Mouse (Mus musculus): ENCODE results near the gene Fam207a. TPM values are rescaled to one million over a fixed set of nuclear protein-coding genes. Genes with fewer than 3 reads are reported as not detected.

Fam207a gene
- polyA plus RNA-seq, 1 experiment from 2014 or later = 43.6 TPM

DNA sequence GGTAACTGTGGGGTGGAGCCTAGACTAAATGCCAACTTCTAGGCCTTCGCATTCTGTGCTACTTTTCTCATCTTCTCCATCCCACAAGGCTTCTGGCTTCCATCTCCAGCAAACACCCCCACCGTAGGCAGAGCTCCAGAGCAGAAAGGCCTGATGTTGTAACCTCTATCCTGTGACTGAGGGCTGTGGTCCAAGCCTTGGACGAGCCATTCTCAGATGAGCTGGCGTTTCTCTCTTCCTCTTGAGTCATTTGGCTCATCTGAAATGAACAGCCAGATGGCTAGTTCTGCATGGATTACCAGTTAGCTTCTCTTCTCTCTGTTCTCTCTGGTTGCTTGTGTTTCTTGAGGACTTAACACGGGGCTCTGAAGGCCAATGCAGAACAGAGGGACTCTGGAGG lies 29.3 kb upstream of the Fam207a start:
- WGBS = 77% methylated on average over 5 of the region's 5 CpGs
- ATAC-seq (ENCODE audit: low FRiP score, low read depth) = no peak
- no peak overlapping the region for H3K27ac ChIP-seq
- no peaks in the 10 kb centered on the region for H3K4me1 ChIP-seq
- no peak overlapping the region for H3K9ac ChIP-seq
- no peaks in the 10 kb centered on the region for H3K9me3 ChIP-seq
- H3K4me3 ChIP-seq = no peak overlapping the region
- H3K36me3 ChIP-seq = no peaks in the 10 kb centered on the region
- H3K4me2 ChIP-seq (replicated peaks) = no peak overlapping the region
- no peaks in the 10 kb centered on the region for H3K27me3 ChIP-seq

DNA sequence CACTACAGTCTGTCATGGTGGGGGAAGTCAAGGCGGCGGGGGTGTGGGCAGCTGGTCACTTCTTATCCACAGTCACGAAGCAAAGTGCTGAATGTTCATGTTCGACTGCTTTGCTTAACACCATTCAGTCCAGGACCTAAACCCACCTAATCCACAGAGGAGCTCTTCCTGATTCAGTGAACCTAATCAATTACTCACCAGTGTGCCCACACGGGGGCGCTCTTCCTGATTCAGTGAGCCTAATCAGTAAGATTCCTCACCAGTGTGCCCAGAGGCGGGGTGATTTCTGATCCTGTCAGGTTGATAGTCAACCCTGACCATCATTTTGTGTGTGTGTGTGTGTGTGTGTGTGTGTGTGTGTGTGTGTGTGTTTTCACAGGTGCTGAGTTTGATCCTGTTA lies 27.6 kb upstream of the Fam207a start:
- Histone ChIP-seq H3K27me3 (no peaks in the 10 kb centered on the region), H3K4me3 (no peak overlapping the region), H3K4me2 (replicated peaks) (no peak overlapping the region), H3K9ac (no peak overlapping the region), H3K27ac (no peak overlapping the region), H3K9me3 (no peaks in the 10 kb centered on the region), H3K36me3 (no peaks in the 10 kb centered on the region), H3K4me1 (no peaks in the 10 kb centered on the region)
- WGBS = 50% methylated on average over 7 of the region's 7 CpGs
- no peak for ATAC-seq (ENCODE audit: low FRiP score, low read depth)

- no peaks in the 10 kb centered on the region for H3K36me3 ChIP-seq
- 81% methylated on average over 10 of the region's 10 CpGs for WGBS
Observed at GRCm38 (mm10) chr10:77541864-77542666, 26.5 kb upstream of the Fam207a start.

DNA sequence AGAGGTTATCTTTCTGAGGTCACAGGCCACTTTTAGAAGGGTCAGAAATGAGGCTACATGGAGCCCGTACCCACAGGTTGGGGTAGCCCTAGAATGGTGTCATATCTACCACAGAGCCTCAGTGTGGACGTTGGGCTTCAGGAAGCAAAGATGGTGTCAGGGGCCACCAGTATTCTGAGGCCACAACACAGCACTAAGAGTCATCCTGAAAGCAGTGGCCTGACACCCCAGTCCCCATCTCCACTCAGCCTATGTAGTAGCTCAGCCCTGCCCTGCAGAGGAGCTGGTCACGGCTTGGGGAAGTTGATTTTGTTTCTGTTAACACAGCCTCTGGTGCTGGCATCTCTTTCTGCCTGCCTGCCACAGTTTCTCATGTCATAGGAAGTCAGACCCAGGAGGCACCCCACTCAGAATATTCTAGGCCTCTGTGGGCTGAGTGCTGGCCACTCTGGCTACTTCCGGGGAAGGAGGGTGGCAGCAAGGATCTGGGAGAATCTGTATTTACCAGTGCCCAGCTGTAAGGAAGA lies 25.1 kb upstream of the Fam207a start:
- Histone ChIP-seq H3K4me2 (replicated peaks) (no peak overlapping the region), H3K27ac (no peak overlapping the region), H3K27me3 (no peaks in the 10 kb centered on the region), H3K9ac (no peak overlapping the region), H3K36me3 (no peaks in the 10 kb centered on the region), H3K9me3 (no peaks in the 10 kb centered on the region), H3K4me1 (no peaks in the 10 kb centered on the region), H3K4me3 (no peak overlapping the region)
- WGBS = 91% methylated on average over 4 of the region's 4 CpGs
- ATAC-seq (ENCODE audit: low FRiP score, low read depth) = no peak

More at GRCm38 (mm10) chr10:77541864-77542666, 26.5 kb upstream of the Fam207a start:
- no peak for ATAC-seq (ENCODE audit: low FRiP score, low read depth)
- H3K27ac ChIP-seq = no peak overlapping the region
- H3K9ac ChIP-seq = no peak overlapping the region
- H3K9me3 ChIP-seq = no peaks in the 10 kb centered on the region
- no peaks in the 10 kb centered on the region for H3K4me1 ChIP-seq
- no peaks in the 10 kb centered on the region for H3K27me3 ChIP-seq
- H3K4me2 ChIP-seq (replicated peaks) = no peak overlapping the region
- H3K4me3 ChIP-seq = no peak overlapping the region

DNA sequence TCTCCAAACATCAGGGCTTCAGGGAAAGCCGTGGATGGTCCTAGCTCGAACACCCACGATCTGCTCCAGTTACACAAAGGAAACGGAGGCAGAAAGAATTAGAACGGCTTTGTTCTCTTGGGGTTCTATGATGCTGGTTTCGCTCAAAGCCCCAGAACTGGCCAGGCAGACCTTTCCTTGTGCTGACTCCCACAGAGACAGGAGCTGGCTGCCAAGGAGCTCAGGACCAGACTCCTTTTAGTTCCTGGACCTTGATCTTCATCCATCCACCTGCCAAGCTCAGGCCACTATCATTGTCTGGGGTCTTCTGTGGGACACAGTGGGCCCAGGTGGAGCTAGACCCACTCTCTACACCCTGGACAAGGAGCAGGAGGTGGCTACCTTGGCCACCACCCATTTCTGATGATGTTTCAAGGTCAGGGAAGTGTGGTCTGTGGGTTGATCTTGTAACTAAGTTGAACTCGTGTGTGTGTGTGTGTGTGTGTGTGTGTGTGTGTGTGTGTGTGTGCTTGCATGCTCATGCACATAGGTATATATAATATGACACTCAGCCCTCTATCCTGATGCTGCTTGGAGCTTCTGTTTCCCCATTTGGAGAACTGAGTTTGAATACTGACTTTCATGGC lies 23.8 kb upstream of the Fam207a start:
- Histone ChIP-seq H3K4me3 (no peak overlapping the region), H3K9me3 (no peaks in the 10 kb centered on the region), H3K4me2 (replicated peaks) (no peak overlapping the region), H3K27me3 (no peaks in the 10 kb centered on the region), H3K36me3 (no peaks in the 10 kb centered on the region), H3K4me1 (no peaks in the 10 kb centered on the region), H3K9ac (no peak overlapping the region), H3K27ac (no peak overlapping the region)
- 90% methylated on average over 7 of the region's 7 CpGs for WGBS
- no peak for ATAC-seq (ENCODE audit: low FRiP score, low read depth)

DNA sequence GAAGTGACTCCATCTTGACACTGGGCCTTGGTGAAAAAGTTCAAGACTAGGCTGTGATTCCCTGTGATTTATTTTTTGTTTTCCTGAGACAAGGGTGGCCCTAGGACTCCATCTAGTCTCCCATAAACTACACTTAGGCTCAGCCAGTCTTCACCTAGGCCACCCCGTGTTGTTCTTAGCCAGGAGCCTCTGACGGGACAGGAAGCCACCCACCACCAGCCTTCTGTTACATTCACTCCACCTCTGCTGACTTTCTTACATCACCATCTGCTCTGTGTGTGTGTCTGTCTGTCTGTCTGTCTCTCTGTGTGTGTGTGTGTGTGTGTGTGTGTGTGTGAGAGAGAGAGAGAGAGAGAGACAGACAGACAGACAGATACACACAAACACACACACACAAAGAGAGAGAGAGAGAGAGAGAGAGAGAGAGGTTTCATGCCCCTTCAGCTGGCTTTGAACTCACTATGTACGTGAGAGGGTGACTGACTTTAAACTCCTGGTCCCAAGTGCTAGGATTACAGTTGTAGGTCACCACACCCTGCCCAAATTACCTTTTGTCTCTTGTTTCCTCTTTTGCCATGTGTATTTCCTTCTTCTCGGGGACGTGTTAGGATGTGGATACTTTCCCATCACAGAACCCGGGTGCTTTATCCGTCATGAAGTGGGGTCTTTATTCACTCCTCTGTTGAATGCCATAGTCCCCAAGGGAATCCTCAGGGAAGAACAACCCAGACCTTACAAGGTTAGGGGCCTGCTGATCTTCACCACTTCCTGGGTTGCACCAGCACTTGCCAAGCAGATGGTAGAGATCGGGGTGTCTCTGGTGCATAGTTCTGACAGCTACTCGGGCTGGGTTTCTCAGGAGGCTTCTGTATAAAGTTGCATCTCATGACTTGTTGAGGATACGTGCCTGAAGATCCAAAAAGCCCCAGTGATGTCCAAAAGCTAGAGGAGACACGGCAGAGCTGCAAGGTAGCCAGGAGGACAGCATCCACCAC lies 21.9 kb upstream of the Fam207a start:
- Histone ChIP-seq H3K4me1 (no peaks in the 10 kb centered on the region), H3K4me3 (no peak overlapping the region), H3K36me3 (no peaks in the 10 kb centered on the region), H3K9me3 (no peaks in the 10 kb centered on the region), H3K27me3 (no peaks in the 10 kb centered on the region), H3K27ac (no peak overlapping the region), H3K4me2 (replicated peaks) (no peak overlapping the region), H3K9ac (no peak overlapping the region)
- 83% methylated on average over 11 of the region's 11 CpGs for WGBS
- ATAC-seq (ENCODE audit: low FRiP score, low read depth) = no peak

- WGBS = 68% methylated on average over 8 of the region's 8 CpGs
- H3K27me3 ChIP-seq = no peaks in the 10 kb centered on the region
- no peaks in the 10 kb centered on the region for H3K9me3 ChIP-seq
- H3K4me3 ChIP-seq = no peak overlapping the region
- no peak overlapping the region for H3K27ac ChIP-seq
- H3K4me2 ChIP-seq (replicated peaks) = no peak overlapping the region
- H3K9ac ChIP-seq = no peak overlapping the region
- no peaks in the 10 kb centered on the region for H3K4me1 ChIP-seq
- no peak for ATAC-seq (ENCODE audit: low FRiP score, low read depth)
- H3K36me3 ChIP-seq = no peaks in the 10 kb centered on the region
Observed at GRCm38 (mm10) chr10:77536727-77537126, 21.1 kb upstream of the Fam207a start.

GRCm38 (mm10) chr10:77532020-77532413 lies 16.4 kb upstream of the Fam207a start:
- Histone ChIP-seq H3K9ac (no peak overlapping the region), H3K9me3 (no peaks in the 10 kb centered on the region), H3K4me3 (no peak overlapping the region), H3K36me3 (no peaks in the 10 kb centered on the region), H3K27me3 (no peaks in the 10 kb centered on the region), H3K4me2 (replicated peaks) (no peak overlapping the region), H3K4me1 (no peaks in the 10 kb centered on the region), H3K27ac (no peak overlapping the region)
- WGBS = 78% methylated on average over 1 of the region's 1 CpGs
- no peak for ATAC-seq (ENCODE audit: low FRiP score, low read depth)

DNA sequence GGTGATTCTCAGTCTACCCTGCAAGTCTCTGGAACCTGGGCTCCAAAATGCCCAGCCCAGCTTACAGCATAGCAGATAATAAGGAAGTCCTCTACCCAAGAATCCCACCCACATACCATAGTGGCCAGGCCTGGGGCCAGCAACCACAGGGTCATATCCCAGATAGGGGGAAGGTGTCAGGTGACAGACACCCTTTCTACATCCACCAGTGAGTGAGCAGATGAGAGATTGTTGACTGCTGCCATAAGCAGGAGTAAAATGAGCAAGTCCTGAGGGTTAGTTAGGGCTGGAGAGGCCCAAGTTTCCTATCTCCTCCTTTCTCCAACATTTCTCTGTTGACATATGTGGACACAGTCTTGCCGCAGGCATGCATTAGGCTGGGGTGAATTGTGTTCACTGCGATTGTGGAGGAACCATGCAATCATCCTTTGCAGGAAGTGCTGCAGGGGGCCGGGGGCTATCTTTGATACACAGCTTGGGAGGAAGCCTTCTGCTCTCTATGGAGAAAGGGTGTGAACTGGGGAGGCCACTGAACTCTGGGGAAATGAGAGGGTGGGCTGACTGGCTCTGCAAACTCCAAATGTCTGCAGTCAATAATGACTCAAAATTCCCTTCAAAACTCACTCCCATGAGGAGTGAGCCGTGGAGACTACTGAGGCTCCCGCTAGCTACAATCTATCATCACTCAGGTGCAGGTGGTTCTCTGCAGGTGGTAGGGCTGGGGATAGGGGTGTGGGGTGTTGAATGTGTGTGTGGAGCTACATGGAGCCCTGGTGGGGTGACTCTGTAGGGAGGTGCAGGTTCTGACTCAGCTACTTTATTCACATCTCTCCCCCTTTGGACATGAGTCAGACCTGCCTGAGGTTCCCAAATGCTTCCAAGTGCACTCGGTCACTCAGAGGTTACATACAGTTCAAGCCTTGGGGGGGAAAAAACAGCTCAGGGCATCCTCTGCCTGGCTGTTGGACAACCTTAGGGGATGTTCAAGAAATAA lies 15.7 kb upstream of the Fam207a start:
- ATAC-seq (ENCODE audit: low FRiP score, low read depth) = no peak
- Histone ChIP-seq H3K9me3 (no peaks in the 10 kb centered on the region), H3K9ac (no peak overlapping the region), H3K36me3 (no peaks in the 10 kb centered on the region), H3K27ac (no peak overlapping the region), H3K4me2 (replicated peaks) (no peak overlapping the region), H3K4me1 (no peaks in the 10 kb centered on the region), H3K4me3 (no peak overlapping the region), H3K27me3 (no peaks in the 10 kb centered on the region)
- 74% methylated on average over 6 of the region's 6 CpGs for WGBS

- no peak for ATAC-seq (ENCODE audit: low FRiP score, low read depth)
- H3K9me3 ChIP-seq = no peaks in the 10 kb centered on the region
- WGBS = 63% methylated on average over 9 of the region's 9 CpGs
Observed at GRCm38 (mm10) chr10:77530140-77530539, 14.6 kb upstream of the Fam207a start, which contains the start of gene Itgb2. TSS of gene Itgb2 (plus strand) at chr10:77530252.

GRCm38 (mm10) chr10:77528634-77529033 lies 13.0 kb upstream of the Fam207a start:
- Histone ChIP-seq H3K27me3 (no peaks in the 10 kb centered on the region), H3K4me2 (replicated peaks) (no peak overlapping the region), H3K9me3 (no peaks in the 10 kb centered on the region), H3K4me3 (no peak overlapping the region), H3K27ac (no peak overlapping the region), H3K36me3 (no peaks in the 10 kb centered on the region), H3K9ac (no peak overlapping the region), H3K4me1 (no peaks in the 10 kb centered on the region)
- ATAC-seq (ENCODE audit: low FRiP score, low read depth) = no peak
- WGBS = 92% methylated on average over 6 of the region's 6 CpGs

More at GRCm38 (mm10) chr10:77530140-77530539, 14.6 kb upstream of the Fam207a start, which contains the start of gene Itgb2:
- Histone ChIP-seq H3K27me3 (no peaks in the 10 kb centered on the region), H3K27ac (no peak within 1 kb of the TSS), H3K4me3 (no peak within 1 kb of the TSS), H3K4me2 (replicated peaks) (no peak within 1 kb of the TSS), H3K36me3 (no peaks in the 10 kb centered on the region), H3K9ac (no peak within 1 kb of the TSS), H3K4me1 (no peaks in the 10 kb centered on the region)
